Mouse (Mus musculus): ENCODE data around the gene Gpr157.

Gene Gpr157

GRCm38 (mm10) chr4:150152483-150152882 lies 65.3 kb downstream of the Gpr157 start:
- DNase-seq (ENCODE audit: low spot score) = no peak

- no peak for DNase-seq (ENCODE audit: low spot score)
Observed at GRCm38 (mm10) chr4:150155301-150155700, 68.1 kb downstream of the Gpr157 start.

Measured in embryo, embryonic 10 days (tissue).